Mouse (Mus musculus): ENCODE results near the gene Slc37a1. TPM values are rescaled to one million over a fixed set of nuclear protein-coding genes. Genes with fewer than 3 reads are reported as not detected.

Slc37a1 gene
- polyA plus RNA-seq, 1 experiment: 59.7 TPM

GRCm38 (mm10) chr17:31295215-31295891, 8.8 kb downstream of the Slc37a1 start:
- peaks cover 39% of the 10 kb centered on the region for H3K4me1 ChIP-seq (replicated peaks; ENCODE audit: control insufficient read depth, insufficient read depth, low read length)
- TF ChIP-seq CTCF (IDR thresholded peaks at IDR 0.05; ENCODE audit: borderline replicate concordance, control insufficient read depth, extremely low read depth, insufficient read depth, low read length, poor library complexity): peak; percentile 84
- peak; percentile 17; the same call in 1 of the 2 replicates for TF ChIP-seq POLR2A (IDR thresholded peaks at IDR 0.05; ENCODE audit: control insufficient read depth, extremely low read depth, insufficient read depth, low read length, poor library complexity)
- peak overlapping the region; percentile 69 for H3K27ac ChIP-seq (ENCODE audit: control insufficient read depth, insufficient read depth, low read length)
- WGBS: 5% methylated on average over 25 of the region's 25 CpGs
- peak overlapping the region; percentile 85 for H3K4me3 ChIP-seq (ENCODE audit: control insufficient read depth, insufficient read depth, low read length)
- DNase-seq: peak; percentile 78
- H3K36me3 ChIP-seq (ENCODE audit: control insufficient read depth, insufficient read depth, low read length): no peaks in the 10 kb centered on the region
- no peaks in the 10 kb centered on the region for H3K27me3 ChIP-seq (ENCODE audit: control insufficient read depth, insufficient read depth, low read length)

DNA sequence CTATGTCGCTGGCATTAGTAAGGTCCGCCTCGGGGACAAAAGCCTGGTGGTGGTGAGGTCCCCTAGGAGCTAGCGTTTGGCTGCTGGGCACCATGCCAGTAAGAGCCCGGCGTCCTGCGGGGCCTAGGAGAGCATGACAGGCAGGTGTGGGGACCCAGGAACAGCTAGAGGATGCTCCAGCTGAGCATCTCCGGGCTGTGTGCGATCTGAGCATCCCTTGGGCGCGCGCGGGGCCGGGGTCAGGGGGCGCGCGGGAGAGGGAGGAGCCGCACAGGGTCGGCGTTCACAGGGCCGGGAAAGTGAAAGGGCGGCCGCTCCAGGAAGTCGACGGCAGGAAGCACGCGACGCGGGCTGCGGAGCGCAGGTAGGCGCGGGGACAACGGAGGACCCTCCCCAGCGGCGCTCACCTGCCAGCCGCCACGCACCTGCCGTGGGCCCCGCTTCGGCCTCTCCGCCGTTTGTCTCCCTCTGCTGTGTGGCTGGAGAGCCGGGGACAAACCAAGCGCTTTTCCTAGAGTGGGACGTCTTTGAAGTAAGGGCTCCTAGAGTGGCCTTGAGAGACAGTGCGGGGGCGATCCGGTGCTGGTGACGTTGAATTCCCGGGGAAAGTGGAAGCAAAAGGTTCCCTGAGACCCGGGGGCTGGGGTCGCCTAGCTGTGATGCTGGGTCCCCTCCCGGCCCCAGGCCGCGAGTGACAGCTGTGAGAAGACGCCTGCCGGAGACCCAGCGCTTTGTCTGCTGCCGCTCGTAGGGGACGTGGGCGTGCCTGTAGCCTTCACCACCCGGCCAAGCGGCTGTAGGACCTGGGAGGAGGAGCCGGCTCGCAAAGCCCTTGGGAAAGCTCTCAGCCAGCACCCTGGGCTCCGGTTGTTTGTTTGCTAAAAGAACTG, 9.5 kb downstream of the Slc37a1 start:
- WGBS: under 1% methylated on average over 68 of the region's 68 CpGs
- TF ChIP-seq CTCF (IDR thresholded peaks at IDR 0.05; ENCODE audit: borderline replicate concordance, control insufficient read depth, extremely low read depth, insufficient read depth, low read length, poor library complexity) (no peak), POLR2A (IDR thresholded peaks at IDR 0.05; ENCODE audit: control insufficient read depth, extremely low read depth, insufficient read depth, low read length, poor library complexity) (0 out of 2 replicates have a peak, but pooled peaks have one; percentile 11)
- no peaks in the 10 kb centered on the region for H3K36me3 ChIP-seq (ENCODE audit: control insufficient read depth, insufficient read depth, low read length)
- peak; percentile 88 for DNase-seq
- H3K4me1 ChIP-seq (replicated peaks; ENCODE audit: control insufficient read depth, insufficient read depth, low read length): peaks cover 46% of the 10 kb centered on the region
- no peaks in the 10 kb centered on the region for H3K27me3 ChIP-seq (ENCODE audit: control insufficient read depth, insufficient read depth, low read length)
- H3K4me3 ChIP-seq (ENCODE audit: control insufficient read depth, insufficient read depth, low read length): peak overlapping the region; percentile 85
- peak overlapping the region; percentile 69 for H3K27ac ChIP-seq (ENCODE audit: control insufficient read depth, insufficient read depth, low read length)

DNA sequence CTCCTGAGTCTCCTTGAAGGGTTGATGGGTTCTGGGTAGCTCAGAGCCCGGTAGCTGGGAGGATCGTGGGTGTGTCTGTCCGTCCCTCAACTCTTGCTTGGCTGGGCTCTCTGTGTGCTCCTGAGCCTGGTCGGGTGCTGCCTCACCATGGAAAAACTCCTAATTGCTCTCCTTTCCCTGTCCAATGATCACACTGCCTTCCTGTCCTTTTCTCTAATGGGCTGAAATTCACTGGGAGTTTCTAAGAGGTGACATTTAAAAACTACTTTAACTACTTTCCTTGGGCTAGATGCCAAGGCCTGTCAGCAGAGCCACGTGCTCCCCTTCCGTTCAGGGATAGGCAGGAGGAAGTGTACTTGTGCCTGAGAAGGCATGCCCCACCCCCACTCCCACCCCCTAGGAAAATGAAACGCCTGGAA, 10.9 kb downstream of the Slc37a1 start:
- Histone ChIP-seq H3K4me3 (ENCODE audit: control insufficient read depth, insufficient read depth, low read length) (no peak overlapping the region), H3K27ac (ENCODE audit: control insufficient read depth, insufficient read depth, low read length) (no peak overlapping the region), H3K27me3 (ENCODE audit: control insufficient read depth, insufficient read depth, low read length) (no peaks in the 10 kb centered on the region), H3K36me3 (ENCODE audit: control insufficient read depth, insufficient read depth, low read length) (no peaks in the 10 kb centered on the region), H3K4me1 (replicated peaks; ENCODE audit: control insufficient read depth, insufficient read depth, low read length) (peaks cover 47% of the 10 kb centered on the region)
- no peak for DNase-seq
- no peak for TF ChIP-seq POLR2A (IDR thresholded peaks at IDR 0.05; ENCODE audit: control insufficient read depth, extremely low read depth, insufficient read depth, low read length, poor library complexity)
- TF ChIP-seq CTCF (IDR thresholded peaks at IDR 0.05; ENCODE audit: borderline replicate concordance, control insufficient read depth, extremely low read depth, insufficient read depth, low read length, poor library complexity): no peak
- WGBS: 14% methylated on average over 7 of the region's 7 CpGs

- Histone ChIP-seq H3K36me3 (ENCODE audit: control insufficient read depth, insufficient read depth, low read length) (no peaks in the 10 kb centered on the region), H3K27me3 (ENCODE audit: control insufficient read depth, insufficient read depth, low read length) (no peaks in the 10 kb centered on the region), H3K4me3 (ENCODE audit: control insufficient read depth, insufficient read depth, low read length) (no peak overlapping the region), H3K27ac (ENCODE audit: control insufficient read depth, insufficient read depth, low read length) (no peak overlapping the region), H3K4me1 (replicated peaks; ENCODE audit: control insufficient read depth, insufficient read depth, low read length) (peaks cover 47% of the 10 kb centered on the region)
- TF ChIP-seq CTCF (IDR thresholded peaks at IDR 0.05; ENCODE audit: borderline replicate concordance, control insufficient read depth, extremely low read depth, insufficient read depth, low read length, poor library complexity) (no peak), POLR2A (IDR thresholded peaks at IDR 0.05; ENCODE audit: control insufficient read depth, extremely low read depth, insufficient read depth, low read length, poor library complexity) (no peak)
- WGBS: 95% methylated on average over 6 of the region's 6 CpGs
- no peak for DNase-seq
These were observed 12.0 kb downstream of the Slc37a1 start for GRCm38 (mm10) chr17:31298419-31299209.

DNA sequence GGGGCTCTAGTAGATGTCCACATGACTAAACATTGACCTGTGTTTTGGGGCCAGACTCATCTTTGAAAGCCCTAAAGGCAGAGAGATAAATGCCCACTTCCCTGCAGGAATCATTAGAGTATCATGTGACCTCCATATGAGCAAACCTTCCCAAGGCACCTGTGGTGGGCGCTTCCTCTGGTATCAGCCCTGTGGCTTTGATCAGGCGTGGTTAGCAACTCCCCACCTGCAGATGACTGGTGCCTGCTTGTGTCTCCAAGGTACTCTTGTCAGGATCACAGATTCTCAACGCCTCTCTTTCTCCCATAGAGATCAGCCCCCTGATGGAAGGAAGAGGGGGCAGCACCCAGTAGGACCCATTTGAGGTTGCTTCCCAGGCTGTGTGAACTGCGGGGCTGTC, 13.4 kb downstream of the Slc37a1 start:
- Histone ChIP-seq H3K27me3 (ENCODE audit: control insufficient read depth, insufficient read depth, low read length) (no peaks in the 10 kb centered on the region), H3K4me1 (replicated peaks; ENCODE audit: control insufficient read depth, insufficient read depth, low read length) (peaks cover 44% of the 10 kb centered on the region), H3K4me3 (ENCODE audit: control insufficient read depth, insufficient read depth, low read length) (no peak overlapping the region), H3K27ac (ENCODE audit: control insufficient read depth, insufficient read depth, low read length) (no peak overlapping the region), H3K36me3 (ENCODE audit: control insufficient read depth, insufficient read depth, low read length) (no peaks in the 10 kb centered on the region)
- WGBS: 38% methylated on average over 4 of the region's 4 CpGs
- peak; percentile 60 for DNase-seq
- TF ChIP-seq CTCF (IDR thresholded peaks at IDR 0.05; ENCODE audit: borderline replicate concordance, control insufficient read depth, extremely low read depth, insufficient read depth, low read length, poor library complexity) (no peak), POLR2A (IDR thresholded peaks at IDR 0.05; ENCODE audit: control insufficient read depth, extremely low read depth, insufficient read depth, low read length, poor library complexity) (no peak)

DNA sequence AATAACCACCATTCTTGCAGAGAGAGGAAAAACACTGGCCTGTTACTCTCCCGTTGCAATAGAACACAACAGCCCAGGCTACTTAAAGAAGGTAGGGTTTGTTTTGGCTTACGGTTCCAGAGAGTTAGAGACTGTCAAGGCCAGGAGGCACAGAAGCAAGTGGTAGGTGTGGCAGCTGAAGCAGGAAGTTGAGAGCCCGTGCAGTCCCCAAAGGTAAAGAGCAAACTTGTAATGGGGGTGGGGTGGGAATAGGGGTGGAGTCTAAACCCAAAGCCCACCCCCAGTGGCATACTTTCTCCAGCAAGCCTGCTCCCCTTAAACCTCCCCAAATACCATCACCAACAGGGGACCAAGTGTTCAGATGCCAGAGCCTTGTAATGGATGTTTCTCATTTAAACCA, 14.1 kb downstream of the Slc37a1 start:
- Histone ChIP-seq H3K27me3 (ENCODE audit: control insufficient read depth, insufficient read depth, low read length) (no peaks in the 10 kb centered on the region), H3K4me1 (replicated peaks; ENCODE audit: control insufficient read depth, insufficient read depth, low read length) (peaks cover 44% of the 10 kb centered on the region), H3K27ac (ENCODE audit: control insufficient read depth, insufficient read depth, low read length) (peak overlapping the region; percentile 7; the same call in 1 of the 2 replicates), H3K4me3 (ENCODE audit: control insufficient read depth, insufficient read depth, low read length) (no peak overlapping the region), H3K36me3 (ENCODE audit: control insufficient read depth, insufficient read depth, low read length) (no peaks in the 10 kb centered on the region)
- TF ChIP-seq CTCF (IDR thresholded peaks at IDR 0.05; ENCODE audit: borderline replicate concordance, control insufficient read depth, extremely low read depth, insufficient read depth, low read length, poor library complexity) (no peak), POLR2A (IDR thresholded peaks at IDR 0.05; ENCODE audit: control insufficient read depth, extremely low read depth, insufficient read depth, low read length, poor library complexity) (no peak)
- WGBS: 58% methylated on average over 3 of the region's 3 CpGs
- no peak for DNase-seq

All from thymus, adult 2 months (tissue).